Mouse (Mus musculus) frontal cortex, postnatal 36 days (tissue): ENCODE results near the gene Rab12.
"Not testable (repeated sequence)": the region's sequence is repeated elsewhere in the genome, so short reads cannot be mapped to it uniquely, and the experiment has no call there.

Experiments
- DNase-seq, 2 experiments: peaks; one replicate each; pipeline ENCODE4 v3.0.0; 2022; ENCODE audit warnings: low spot score in 2 of 2

Gene Rab12

DNA sequence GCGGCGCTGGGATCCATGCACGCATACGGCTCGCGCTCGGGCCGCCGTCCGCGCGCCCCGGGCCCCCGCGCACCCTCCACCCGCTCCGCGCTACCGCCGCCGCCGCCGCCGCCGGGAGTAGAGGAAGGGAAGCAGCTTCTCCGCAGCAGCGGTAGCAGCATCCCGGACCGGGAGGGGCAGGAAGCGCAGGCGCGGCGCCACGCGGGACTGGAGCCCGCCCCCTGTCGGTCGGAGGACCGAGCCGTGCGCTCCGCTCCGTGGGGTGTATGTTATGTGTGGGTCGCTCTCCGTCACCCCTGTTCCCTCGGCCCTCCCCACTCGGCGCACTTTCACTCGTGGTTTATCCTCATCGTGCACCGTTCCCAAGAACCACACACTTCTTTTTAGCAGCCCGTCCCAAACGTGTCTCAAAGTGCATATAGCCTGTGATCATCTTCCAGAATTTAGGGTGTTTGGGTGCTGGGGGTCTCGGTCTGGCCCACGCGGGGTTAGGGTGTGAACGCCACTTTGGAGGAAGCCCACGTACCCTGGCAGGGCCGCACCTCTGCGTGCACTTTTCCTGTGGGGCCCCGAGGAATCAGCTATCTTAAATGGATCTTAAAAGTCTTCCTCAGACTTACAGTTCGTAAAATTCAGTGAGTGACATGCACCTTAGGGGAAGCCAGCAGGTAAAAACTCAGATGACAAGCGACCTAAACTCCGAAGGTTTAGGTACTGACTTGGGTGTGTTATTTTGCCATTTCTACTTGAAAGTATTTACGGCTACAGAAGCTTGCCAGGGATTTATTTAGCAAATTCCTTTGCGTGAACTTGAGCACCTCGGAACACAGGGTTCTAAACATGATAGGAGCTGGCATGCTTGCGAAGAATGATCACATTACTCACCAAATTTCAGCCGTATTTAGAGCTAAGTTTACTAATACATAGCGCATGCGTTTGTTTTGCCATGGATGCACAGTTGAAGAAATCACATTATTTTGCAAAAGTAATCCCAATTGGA, at the start of gene Rab12:
Gene Rab12, minus strand, starts transcription at position 176 of the 1,000 bp plus-strand sequence.
- peak; percentile 81 to 83 for DNase-seq

DNA sequence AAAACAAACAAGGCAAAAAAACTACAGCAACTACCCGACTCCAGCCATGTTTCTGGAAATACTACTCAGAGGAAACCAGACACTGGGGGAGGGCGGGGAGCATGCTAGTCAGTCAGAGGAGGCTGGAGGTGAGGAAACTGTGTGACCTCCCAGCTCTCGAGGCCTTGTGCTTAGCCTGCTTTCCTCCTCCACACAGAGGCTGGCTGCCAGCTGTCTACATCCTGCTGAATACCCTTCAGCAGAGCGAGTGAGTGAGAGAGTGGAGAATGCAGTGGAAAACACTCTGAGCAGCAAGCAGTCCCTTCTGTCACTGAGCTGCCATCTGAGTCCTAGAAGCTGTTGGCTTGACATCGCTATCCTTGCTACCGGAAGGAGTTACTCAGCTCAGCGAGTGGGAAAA, 44.7 kb upstream of the Rab12 start:
- peak; percentile 11 to 20 for DNase-seq

DNA sequence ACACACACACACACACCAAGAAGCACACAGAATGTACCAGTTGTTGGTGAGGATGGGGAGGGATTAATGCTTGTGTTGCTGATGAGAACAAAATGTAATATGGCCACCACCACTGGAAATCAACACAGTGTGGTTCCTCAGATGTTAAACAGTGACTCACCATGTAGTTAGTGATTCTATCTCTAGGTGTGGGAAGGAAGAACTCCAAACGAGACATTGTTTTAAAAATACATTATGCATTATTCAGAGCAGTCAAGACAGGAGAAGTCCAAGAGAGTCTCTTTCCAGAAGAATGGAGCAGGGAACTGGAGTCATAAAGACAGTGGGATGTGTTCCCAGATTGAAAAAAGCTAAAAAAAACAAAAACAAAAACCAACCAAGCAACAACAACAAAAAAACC, 44.0 kb upstream of the Rab12 start:
- DNase-seq = no peak

DNA sequence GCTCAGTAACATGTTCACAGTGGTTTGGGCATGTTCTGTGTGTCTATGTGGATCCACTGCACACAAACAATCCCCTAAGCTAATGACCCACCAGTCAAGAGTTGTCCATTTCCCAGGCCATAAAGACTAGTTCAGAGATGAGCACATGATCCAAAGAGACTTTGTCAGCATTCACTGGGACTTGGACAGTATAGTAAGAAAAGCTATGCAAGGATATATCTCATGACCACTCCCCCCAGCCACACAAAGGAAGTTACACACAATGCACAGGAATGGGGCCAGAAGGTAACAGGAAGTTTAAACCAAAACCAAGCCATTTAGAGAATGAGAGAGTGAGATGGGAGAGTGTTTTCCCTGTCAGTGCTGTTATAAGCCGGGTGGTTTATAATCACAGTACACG, 41.9 kb upstream of the Rab12 start:
- no peak for DNase-seq

DNA sequence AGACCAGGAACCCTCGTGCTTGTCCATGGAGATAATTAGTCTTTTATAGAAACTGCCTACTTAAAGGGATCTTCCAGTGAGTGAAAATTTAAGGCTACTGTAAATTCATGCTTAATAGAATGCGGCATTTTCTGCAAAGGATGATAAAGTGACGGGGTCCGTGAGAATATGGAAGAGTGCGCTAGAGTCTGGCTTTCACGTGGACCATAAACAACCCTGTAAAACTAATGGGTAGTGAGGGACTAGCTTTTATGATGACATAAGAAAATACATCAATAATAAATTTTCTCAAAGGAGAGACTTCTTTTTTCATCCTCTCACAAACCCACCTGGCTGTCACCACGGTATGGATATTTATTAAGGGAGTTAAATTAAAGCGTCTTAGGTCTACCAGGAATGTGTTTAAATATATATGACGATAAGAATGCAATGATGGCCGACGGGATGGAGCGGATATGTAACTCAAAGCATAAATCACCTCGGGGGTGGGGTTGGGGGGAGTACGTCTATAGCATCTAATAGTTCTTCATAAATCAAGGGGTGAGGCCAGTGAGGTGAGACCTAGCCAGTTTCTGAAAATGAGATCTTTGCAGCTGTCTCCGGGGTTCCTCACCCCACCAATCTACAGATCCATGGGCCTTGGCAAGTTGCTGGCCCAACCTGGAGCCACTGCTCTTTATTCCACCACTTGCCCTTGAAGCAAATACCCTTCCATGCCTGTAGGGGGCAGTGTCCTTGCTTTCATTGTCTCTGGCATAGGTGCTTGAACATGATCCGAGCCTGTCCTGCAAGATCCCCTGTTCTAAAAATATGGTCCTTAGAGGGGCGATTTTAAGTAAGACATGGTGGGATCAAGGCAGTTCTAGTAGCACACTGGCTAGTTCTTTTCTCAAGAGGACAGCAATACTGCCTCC, 39.1 kb upstream of the Rab12 start:
- DNase-seq = no peak

DNA sequence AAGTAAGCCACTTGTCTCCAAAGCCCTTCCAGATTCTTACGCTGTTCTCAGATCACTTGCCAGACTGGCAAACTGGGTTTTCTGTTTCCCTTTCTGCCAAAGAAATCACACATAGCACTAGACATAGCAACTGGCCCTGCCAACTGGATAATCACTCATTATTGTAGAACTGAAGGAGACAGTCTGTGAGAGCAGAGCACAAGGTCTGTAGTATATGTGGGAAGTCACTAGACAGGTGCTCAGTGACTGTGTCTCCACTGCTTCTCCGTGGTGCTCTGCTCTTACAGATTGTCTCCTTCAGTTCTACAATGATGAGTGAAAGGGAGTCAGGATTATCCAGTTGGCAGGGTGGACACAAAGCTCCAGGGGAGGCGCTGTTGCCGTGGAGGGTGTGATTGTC, 33.2 kb upstream of the Rab12 start:
- DNase-seq = no peak

DNA sequence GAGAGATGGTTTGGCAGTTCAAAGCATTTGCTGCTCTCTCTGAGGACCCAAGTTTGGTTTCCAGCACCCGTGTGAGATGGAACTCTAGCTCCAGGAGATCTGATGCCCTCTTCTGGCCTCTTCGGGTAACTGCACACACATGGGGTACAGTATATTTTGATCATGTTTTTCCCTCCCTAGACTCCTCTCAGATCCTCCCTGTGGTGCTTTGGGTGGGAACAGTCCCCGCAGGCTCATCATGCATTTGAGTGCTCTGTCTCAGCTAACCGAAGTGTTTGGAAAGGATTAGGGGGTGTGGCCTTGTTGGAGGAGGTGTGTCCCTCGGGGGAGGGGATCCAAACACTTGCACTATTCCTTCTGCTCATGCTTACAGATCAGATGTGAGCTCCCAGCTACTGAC, 31.0 kb upstream of the Rab12 start:
- DNase-seq = no peak

DNA sequence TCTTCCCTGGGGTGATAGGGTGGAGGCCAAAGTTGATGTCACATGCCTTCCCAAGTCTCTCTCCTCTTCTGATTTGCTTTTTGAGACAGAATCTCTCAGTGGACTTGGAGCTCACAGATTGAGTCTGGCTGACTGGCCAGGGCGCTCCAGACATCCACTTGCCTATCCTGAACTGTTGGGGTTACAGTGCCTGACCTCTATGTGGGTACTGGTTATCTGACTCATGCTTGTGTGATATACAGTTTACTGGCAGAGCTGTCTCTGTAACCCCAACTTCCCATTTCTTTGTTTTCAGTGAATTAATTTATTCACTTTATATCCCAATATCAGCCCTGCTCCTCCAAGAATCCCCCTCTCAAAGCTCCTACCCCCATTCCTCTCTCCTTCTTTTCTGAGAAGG, 12.8 kb upstream of the Rab12 start:
- DNase-seq = no peak

DNA sequence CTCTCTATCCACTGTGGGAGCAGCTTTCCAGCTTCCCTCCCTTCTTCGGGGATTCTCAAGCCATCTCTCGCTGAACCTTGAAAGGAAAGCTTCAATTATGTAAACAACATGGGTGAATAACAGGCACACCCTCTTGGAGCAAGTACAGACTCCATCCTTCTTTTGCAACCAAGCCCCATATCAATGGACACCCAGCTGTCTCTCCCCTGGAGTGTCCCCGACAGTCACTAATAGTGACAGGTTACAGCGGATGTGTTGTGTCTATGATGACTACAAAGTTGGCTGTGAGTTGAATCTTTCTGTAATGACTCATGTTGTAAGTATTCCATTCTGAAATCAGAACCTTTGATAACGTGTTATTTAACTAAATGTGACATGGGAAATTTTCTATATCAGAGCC, 3.9 kb upstream of the Rab12 start:
- DNase-seq = no peak

DNA sequence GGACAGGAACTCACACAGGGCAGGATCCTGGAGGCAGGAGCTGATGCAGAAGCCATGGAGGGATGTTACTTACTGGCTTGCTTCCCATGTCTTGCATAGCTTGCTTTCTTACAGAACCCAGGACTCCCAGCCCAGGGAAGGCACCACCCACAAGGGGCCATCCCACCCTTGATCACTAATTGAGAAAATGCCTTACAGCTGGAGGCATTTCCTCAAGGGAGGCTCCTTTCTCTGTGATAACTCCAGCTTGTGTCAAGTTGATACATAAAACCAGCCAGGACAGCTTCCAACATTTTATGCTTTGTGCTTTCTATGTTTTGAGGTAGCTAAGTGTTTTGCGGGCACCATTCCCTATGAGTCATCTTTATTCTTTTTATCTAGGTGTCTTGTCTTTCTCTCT, 3.1 kb upstream of the Rab12 start:
- not testable (repeated sequence) for DNase-seq

DNA sequence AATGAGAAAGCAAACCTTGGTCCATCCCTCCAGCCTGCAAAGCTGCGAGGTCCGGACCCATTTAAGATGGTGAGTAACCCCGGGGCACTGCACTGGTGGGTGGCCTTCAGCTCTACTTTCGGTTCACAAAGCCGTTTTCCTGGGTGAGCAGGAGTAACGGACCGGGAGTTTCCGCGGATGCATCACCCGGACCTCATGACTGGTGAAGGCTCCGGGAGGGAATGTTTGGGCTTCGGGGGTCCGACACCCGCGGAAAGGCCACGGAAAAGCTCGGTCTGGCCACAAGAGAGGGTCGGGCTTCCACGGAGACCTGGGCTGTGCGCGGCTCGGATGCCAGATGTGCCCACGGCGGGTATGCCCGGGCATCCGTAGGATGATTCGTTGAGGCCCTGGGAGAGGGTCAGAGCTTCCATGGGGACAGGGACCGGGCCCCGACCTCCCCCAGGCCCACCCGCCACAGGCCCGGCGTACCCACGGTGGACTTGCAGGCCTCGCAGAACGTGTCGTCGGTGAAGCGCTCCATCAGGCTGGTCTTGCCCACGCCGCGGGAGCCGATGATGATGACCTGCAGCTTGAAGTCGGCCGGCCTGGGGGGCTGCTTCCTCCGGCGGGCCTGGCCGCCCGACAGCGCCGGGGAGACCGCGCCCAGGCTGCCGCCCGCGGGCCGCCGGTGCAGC, 514 bp downstream of the Rab12 start:
- DNase-seq = no peak

DNA sequence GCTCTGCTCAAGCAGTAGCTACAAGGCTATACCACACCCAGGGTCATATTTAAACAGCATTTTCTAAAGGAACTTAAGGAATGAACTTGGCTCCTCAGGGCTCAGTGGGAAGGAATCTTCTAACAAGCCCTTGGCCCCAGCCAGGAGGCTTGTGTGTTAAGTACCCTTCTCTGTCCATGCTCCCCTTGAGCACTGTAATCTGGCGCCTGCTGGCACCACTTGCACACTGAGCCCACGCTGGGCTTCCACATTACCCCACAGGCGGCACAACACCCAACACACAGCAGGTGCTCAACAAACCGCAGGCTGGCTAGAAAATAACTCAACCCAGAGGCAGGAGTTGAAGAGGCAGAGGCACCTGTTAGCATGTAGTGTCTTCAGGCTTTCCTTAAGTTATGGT, 2.6 kb downstream of the Rab12 start:
- DNase-seq = no peak

DNA sequence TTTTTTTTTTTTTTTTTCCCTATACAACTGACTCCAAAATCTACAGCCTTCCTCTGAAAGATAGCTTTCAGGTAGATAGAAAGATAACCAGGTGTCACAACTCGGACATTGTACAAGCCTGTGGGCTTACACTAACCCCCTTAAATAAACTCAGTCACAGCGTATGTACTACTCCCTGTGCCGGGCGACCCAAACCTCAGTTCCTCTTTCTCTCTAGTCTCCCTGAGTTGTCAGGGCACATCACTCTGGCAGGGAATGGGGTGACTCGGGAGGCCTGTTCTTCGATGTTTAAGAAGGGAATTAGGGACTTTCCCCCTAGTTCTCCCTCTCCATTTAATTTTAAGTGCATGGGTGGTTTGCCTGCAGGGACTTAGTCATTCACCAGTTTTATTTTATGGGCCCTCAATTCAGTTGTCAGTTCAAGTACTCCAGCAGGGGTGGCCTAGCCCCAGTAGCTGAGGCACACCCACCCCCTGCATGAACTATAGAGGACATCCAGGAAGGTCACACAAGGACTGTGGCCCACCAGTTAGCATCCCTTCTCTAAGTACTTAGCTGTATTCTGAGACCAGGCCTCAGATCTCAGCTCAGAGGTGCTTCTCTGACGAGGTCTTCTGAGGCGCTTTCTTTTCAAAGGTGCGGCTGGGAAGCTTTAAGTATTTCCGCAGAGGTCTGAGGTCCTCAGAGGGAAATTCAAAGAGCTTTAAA, 5.1 kb downstream of the Rab12 start:
- no peak for DNase-seq

DNA sequence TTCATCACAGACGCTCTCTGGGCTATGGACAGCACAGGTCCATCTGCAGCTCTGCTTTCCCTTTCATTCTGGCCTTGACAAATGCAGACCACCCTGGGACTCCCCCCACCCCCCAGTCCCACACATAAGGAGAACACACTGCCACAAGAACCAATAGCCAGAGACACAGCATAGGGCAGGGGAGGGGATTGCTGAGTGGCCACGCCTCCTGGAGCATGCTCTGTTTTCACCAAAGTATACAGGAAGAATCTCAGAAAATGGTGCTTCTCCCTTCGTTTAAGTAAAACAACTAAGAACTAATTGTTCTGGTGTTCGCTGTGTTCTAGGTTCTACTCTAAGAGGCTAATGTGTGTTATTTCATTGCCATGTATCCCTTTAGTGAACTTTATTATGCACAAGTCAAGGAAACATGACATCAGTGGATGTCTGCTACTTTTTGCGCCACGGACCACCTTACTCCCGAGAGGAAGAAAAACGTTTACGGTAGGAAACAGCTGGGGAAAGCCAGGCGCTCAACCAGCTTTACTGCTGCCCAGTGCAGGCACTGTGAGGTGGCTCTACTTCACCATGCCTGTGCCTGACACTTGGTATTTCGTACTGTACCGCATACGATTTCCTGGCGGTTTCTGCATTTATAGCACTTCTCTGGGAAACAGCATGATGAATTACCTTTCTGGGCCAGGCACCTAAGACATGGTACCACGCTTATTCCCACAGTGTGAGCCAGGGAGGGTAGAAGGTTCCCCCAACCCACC, 7.2 kb downstream of the Rab12 start:
- no peak for DNase-seq

DNA sequence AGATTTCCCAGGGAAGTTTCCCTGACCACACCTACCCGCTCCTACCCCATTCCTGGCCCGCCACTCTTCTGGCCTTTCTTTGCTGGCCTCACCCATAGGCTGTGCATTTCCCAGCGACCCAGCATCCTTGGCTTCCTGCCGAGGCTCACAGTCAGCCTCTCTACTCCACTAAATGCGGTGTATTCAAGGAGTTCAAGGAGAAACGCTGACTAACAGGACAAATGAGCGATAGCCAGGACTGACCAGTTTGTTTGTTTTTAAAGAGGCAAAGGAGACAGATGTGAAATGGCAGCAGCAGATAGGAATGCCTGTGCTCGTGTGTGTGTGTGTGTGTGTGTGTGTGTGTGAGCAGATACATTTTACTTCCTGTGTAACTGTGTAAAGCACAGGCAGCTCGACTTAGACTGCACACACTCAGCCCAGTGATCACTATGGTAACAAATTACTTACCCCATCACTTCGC, 9.3 kb downstream of the Rab12 start:
- no peak for DNase-seq

DNA sequence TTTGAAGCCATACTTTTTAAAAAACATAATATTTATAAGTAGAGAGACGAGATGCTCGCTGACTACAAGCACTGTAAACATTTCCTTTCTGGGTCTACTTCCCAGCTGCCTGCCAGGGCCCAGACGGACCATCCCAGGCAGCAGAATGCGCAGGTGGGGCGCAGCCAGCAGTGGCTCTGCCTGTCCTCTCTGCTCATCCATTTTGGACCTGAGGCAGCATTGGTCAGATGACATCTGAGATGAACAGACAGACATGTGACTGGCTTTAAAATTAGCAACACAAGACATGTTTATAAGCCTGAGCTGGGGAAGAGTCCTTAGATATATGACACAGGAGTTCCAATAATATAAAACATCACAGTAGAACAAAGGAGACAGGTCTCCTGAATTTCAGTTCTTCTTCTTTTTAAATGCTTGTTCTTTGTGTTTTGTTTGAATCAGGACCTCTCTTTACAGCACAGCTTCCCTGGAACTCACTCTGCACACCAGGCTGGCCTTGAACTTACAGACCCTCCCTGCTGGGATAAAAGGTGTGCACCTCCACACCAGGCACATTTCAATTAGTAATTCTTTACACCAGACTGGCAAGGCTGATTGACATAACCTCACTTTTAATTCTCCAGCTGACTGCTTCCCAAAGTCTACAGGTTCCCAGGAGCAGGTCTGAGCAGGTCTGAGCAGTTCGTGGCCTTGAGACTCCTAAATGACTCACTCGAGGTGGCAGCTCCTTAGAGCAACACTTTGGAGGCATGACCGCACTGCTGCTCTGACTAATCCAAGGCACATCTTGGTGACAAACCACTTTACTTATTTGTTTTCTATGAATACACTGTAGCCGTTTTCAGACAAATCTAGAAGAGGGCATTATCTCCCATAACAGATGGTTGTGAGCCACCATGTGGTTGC, 12.2 kb downstream of the Rab12 start:
- DNase-seq = no peak

DNA sequence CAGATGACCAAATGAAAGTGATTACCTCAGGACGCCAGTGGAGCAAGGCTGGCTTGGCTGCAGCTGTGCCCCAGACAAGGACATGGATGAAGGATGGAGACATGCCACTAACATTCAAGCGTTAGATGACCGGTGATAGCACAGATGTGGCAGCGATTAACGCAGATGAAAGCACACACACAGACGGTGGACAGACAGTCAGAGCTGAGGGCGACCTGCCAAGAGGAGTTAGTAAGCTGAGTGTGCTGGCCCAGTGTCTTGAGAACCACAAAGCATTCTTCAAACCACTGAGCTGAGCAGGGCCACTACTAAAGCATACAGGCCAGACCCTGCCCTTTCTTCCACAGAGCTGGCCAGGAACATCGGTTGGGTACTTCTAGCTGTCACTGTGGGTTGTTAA, 14.6 kb downstream of the Rab12 start:
- DNase-seq = no peak

DNA sequence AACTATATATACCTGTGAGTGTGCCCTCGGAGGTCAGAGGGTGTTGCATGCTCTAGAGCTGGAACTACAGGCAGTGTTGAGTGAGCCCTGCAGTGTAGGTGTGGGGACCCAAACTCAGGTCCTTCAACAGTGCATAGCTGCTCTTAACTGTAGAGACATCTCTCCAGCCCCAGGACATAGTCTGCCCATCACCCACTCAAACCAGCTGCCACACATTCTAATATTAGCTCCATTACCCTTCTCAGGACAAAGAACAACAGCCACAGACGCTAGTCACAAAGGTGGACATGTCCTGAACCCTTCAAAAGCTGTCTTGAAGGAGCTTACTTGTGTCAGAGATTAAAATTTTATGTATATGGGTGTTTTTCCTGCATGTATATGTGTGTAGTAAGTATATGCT, 15.3 kb downstream of the Rab12 start:
- no peak for DNase-seq

DNA sequence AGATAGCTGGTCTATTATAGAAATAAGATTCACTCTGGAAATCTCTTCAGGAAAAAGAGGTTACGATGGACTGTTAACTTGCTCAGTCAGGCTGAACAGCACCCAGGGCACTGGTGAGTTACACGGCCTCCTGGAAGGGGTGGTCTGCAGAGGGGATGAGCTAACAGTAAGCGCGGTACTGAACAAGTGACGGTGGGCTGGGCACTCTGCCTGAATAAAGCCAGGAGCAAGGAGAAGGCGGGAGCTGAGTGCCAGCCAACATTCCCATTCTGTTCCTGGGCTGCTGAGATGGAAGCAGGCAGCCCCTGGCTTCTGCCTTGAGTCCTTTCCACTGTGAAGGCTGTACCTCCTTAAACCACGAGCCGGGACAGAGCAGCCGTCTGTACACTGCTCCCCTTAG, 16.1 kb downstream of the Rab12 start:
- no peak for DNase-seq
